14 mouse cellular contexts compared by ENCODE assay signal in the genomic region with DNA sequence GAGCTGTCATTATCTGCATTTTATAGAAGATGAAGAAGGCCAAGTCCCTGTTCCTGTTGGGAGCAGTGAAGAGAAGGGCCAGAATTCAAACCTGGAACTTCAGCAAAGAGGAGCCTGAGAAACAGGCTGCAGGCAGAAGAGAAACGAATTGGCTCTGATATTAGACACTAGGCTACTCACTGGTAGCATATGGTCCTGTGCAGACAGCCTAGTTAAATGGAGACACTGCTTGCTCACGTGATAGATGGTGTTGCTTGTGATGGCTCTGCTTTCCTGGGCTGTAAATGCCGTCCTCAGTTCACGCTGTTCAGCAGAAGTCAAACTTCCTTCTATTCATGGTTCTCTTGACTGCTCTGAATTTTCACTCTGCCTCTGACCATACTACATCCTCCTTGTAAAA.
"Had no signal": no experiment of that assay in that cellular context is flagged by ENCODE, and none has a peak within 500 bp of the region (broad histone marks: within the 10 kb centered on the region; RNA-seq: fewer than 3 reads in every experiment).

No protein-coding gene starts in this region.

- H3K9me3 ChIP-seq: liver, embryonic 13.5 days had no signal

- H3K4me1 ChIP-seq: liver, embryonic 13.5 days had no signal

- H3K27me3 ChIP-seq: liver, embryonic 13.5 days had no signal

- H3K27ac ChIP-seq: kidney, postnatal 0 days; left cerebral cortex, adult 2 months; liver, embryonic 13.5 days; stomach, postnatal 0 days had no signal

- DNase-seq: kidney, postnatal 25 days; layer of hippocampus, postnatal 36 days; liver, embryonic 13.5 days; lung, adult 2 months; lung, postnatal 14 days; lung, postnatal 4 days; midbrain, embryonic 14.5 days; right cerebral cortex, postnatal 4 days; thymus, adult 2 months; thymus, postnatal 14 days; thymus, postnatal 4 days had no signal

- H3K4me3 ChIP-seq: left cerebral cortex, adult 2 months; liver, embryonic 13.5 days had no signal
